Mouse (Mus musculus) left cerebral cortex, postnatal 36 days (tissue): ENCODE data around the gene Slc7a10. TPM values are rescaled to one million over a fixed set of nuclear protein-coding genes. Genes with fewer than 3 reads are reported as not detected.
"Not testable (repeated sequence)": the region's sequence is repeated elsewhere in the genome, so short reads cannot be mapped to it uniquely, and the experiment has no call there.

ENCODE experiments used
- DNase-seq, 2 experiments: peaks; one replicate each; pipeline ENCODE4 v3.0.0; 2021 to 2022; ENCODE audit warnings: low spot score in 2 of 2, mixed read lengths in 1 of 2
- intact Hi-C: fragments of 180-260 bp; cut with DNase I; formaldehyde crosslinking; loops from one replicate; pipeline ENCODE4 v1.15.1; 2025
- total RNA-seq, 2 experiments: library from RNA; stranded (reverse); gene quantifications; 2 replicates each; pipeline ENCODE4 v1.2.3; 2021

The Slc7a10 gene
- total RNA-seq, 2 experiments from 2014 or later, result 41.1 to 42.7 TPM

- intact Hi-C loops, result no loop called here
- no peak for DNase-seq
These were observed 46.7 kb downstream of the Slc7a10 start for GRCm38 (mm10) chr7:35232796-35233455.

- intact Hi-C loops, result no loop called here
These were observed 47.7 kb downstream of the Slc7a10 start for GRCm38 (mm10) chr7:35233861-35234260.

GRCm38 (mm10) chr7:35234361-35235245, 48.4 kb downstream of the Slc7a10 start:
- peak; percentile 97 to 99 for DNase-seq
- intact Hi-C loops, result no loop called here

More at GRCm38 (mm10) chr7:35233861-35234260, 47.7 kb downstream of the Slc7a10 start:
- DNase-seq, result no peak

- intact Hi-C loops, result no loop called here
- DNase-seq, result peak; percentile 45 to 49
These were observed 49.1 kb downstream of the Slc7a10 start for GRCm38 (mm10) chr7:35235308-35235707.

- intact Hi-C loops, DNase-seq: not testable (repeated sequence)
These were observed 51.8 kb downstream of the Slc7a10 start for GRCm38 (mm10) chr7:35237935-35238334.

Other genes with a start within 250 kb of the Slc7a10 start
- gene Cebpg, start 129.8 kb upstream of the Slc7a10 start, total RNA-seq, result 10 to 100 TPM; 35.0 to 37.1 TPM
- 10 to 100 TPM in 1 of 2 experiments, 1 to 10 TPM in 1; 9.3 to 11.0 TPM for gene Cebpa, start 67.1 kb upstream of the Slc7a10 start, total RNA-seq
- 10 to 100 TPM; 81.8 to 89.0 TPM for gene Lrp3, start 29.1 kb downstream of the Slc7a10 start, total RNA-seq
- gene Gpatch1, start 132.1 kb downstream of the Slc7a10 start, total RNA-seq, result 10 to 100 TPM; 22.2 to 28.9 TPM
- gene Rhpn2, start 147.8 kb downstream of the Slc7a10 start, total RNA-seq, result 1 to 10 TPM; 4.8 to 5.1 TPM
- gene Faap24, start 210.5 kb downstream of the Slc7a10 start, total RNA-seq, result 1 to 10 TPM; 5.5 to 7.4 TPM
- 10 to 100 TPM; 13.0 to 21.6 TPM for gene Cep89, start 210.7 kb downstream of the Slc7a10 start, total RNA-seq